Mouse (Mus musculus): ENCODE measurements around the gene Bst1. TPM values are rescaled to one million over a fixed set of nuclear protein-coding genes. Genes with fewer than 3 reads are reported as not detected.

The Bst1 gene
- polyA plus RNA-seq, 1 experiment from 2014 or later: not detected

- WGBS: 98% methylated on average over 11 of the region's 11 CpGs
- no peak overlapping the region for H3K4me2 ChIP-seq (replicated peaks)
- no peak overlapping the region for H3K9ac ChIP-seq (replicated peaks)
These were observed 2.1 kb downstream of the Bst1 start for GRCm38 (mm10) chr5:43820785-43821184.

GRCm38 (mm10) chr5:43821538-43821937 is 2.9 kb downstream of the Bst1 start, which contains the start of gene Fbxl5:
Gene Fbxl5, minus strand, starts transcription at chr5:43821638.
- no peaks in the 10 kb centered on the region for H3K36me3 ChIP-seq
- H3K9me3 ChIP-seq: no peaks in the 10 kb centered on the region
- H3K27ac ChIP-seq: no peak within 1 kb of the TSS
- no peak within 1 kb of the TSS for H3K4me2 ChIP-seq (replicated peaks)
- no peak for ATAC-seq
- H3K4me1 ChIP-seq (replicated peaks): no peaks in the 10 kb centered on the region
- no peaks in the 10 kb centered on the region for H3K27me3 ChIP-seq
- H3K9ac ChIP-seq (replicated peaks): no peak within 1 kb of the TSS
- no peak within 1 kb of the TSS for H3K4me3 ChIP-seq (replicated peaks)
- 84% methylated on average over 19 of the region's 19 CpGs for WGBS

More at GRCm38 (mm10) chr5:43820785-43821184, 2.1 kb downstream of the Bst1 start:
- Histone ChIP-seq H3K4me1 (replicated peaks) (no peaks in the 10 kb centered on the region), H3K9me3 (no peaks in the 10 kb centered on the region), H3K4me3 (replicated peaks) (no peak overlapping the region), H3K27me3 (no peaks in the 10 kb centered on the region), H3K36me3 (no peaks in the 10 kb centered on the region), H3K27ac (no peak overlapping the region)
- ATAC-seq: no peak

DNA sequence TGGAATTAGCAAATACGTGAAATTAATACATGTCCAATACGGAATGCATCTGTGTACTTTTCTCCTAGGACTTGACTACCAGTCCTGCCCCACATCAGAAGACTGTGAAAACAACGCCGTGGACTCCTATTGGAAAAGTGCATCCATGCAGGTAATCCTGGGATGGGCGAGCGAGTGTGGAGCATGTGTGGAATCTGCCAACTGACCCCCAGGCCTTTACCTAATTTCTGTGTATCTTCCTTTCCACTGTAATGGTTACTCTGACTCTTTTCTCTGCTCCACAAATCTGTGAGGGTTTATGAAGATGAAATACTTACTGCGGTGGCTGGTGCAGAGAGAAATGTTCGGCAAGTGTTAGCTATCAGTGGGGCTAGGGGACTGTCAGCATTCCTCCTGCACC is 3.5 kb downstream of the Bst1 start:
- no peak overlapping the region for H3K4me2 ChIP-seq (replicated peaks)
- 65% methylated on average over 8 of the region's 8 CpGs for WGBS
- H3K9ac ChIP-seq (replicated peaks): no peak overlapping the region
- ATAC-seq: no peak
- H3K27ac ChIP-seq: no peak overlapping the region
- H3K9me3 ChIP-seq: no peaks in the 10 kb centered on the region
- no peaks in the 10 kb centered on the region for H3K27me3 ChIP-seq
- H3K36me3 ChIP-seq: no peaks in the 10 kb centered on the region
- no peaks in the 10 kb centered on the region for H3K4me1 ChIP-seq (replicated peaks)
- H3K4me3 ChIP-seq (replicated peaks): no peak overlapping the region

- Histone ChIP-seq H3K36me3 (no peaks in the 10 kb centered on the region), H3K9me3 (no peaks in the 10 kb centered on the region), H3K4me2 (replicated peaks) (no peak overlapping the region), H3K4me3 (replicated peaks) (no peak overlapping the region), H3K27ac (no peak overlapping the region), H3K9ac (replicated peaks) (no peak overlapping the region), H3K4me1 (replicated peaks) (no peaks in the 10 kb centered on the region), H3K27me3 (no peaks in the 10 kb centered on the region)
- 88% methylated on average over 3 of the region's 3 CpGs for WGBS
- ATAC-seq: no peak
These were observed 4.1 kb downstream of the Bst1 start for GRCm38 (mm10) chr5:43822824-43823223.

GRCm38 (mm10) chr5:43824580-43824979 is 5.9 kb downstream of the Bst1 start:
- WGBS: 88% methylated on average over 3 of the region's 3 CpGs
- no peaks in the 10 kb centered on the region for H3K4me1 ChIP-seq (replicated peaks)
- H3K27me3 ChIP-seq: no peaks in the 10 kb centered on the region
- H3K36me3 ChIP-seq: no peaks in the 10 kb centered on the region
- H3K9me3 ChIP-seq: no peaks in the 10 kb centered on the region
- H3K27ac ChIP-seq: no peak overlapping the region
- H3K4me2 ChIP-seq (replicated peaks): no peak overlapping the region
- no peak overlapping the region for H3K9ac ChIP-seq (replicated peaks)
- no peak overlapping the region for H3K4me3 ChIP-seq (replicated peaks)
- ATAC-seq: no peak

DNA sequence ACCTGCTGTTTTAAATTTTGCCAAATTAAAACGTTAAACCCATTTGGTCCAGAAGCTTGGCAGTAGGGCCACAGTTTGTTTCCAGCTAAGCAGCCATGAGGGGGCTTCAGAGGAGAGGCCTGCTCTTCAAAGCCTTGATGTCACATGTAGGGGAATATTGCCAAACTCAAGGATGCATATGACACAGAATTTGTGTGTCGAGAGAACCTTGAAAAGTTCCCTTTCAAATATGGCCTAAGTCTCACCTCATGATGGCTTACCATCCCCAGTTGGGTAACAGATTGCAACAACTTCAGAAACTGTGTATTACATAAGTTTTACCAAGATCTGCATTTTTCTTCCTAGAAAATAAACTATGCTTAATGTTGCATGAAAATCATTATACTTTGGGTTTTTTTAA is 8.2 kb downstream of the Bst1 start:
- no peak for ATAC-seq
- 91% methylated on average over 2 of the region's 2 CpGs for WGBS
- no peaks in the 10 kb centered on the region for H3K9me3 ChIP-seq
- H3K4me2 ChIP-seq (replicated peaks): no peak overlapping the region
- no peaks in the 10 kb centered on the region for H3K27me3 ChIP-seq
- H3K9ac ChIP-seq (replicated peaks): no peak overlapping the region
- H3K4me1 ChIP-seq (replicated peaks): no peaks in the 10 kb centered on the region
- no peaks in the 10 kb centered on the region for H3K36me3 ChIP-seq
- no peak overlapping the region for H3K4me3 ChIP-seq (replicated peaks)
- no peak overlapping the region for H3K27ac ChIP-seq

- no peaks in the 10 kb centered on the region for H3K36me3 ChIP-seq
- ATAC-seq: no peak
- H3K4me1 ChIP-seq (replicated peaks): no peaks in the 10 kb centered on the region
- no peak overlapping the region for H3K9ac ChIP-seq (replicated peaks)
- WGBS: 82% methylated on average over 9 of the region's 9 CpGs
- no peak overlapping the region for H3K4me3 ChIP-seq (replicated peaks)
- no peak overlapping the region for H3K27ac ChIP-seq
- no peaks in the 10 kb centered on the region for H3K9me3 ChIP-seq
- H3K27me3 ChIP-seq: no peaks in the 10 kb centered on the region
- H3K4me2 ChIP-seq (replicated peaks): no peak overlapping the region
These were observed 8.7 kb downstream of the Bst1 start for GRCm38 (mm10) chr5:43827366-43827765.

DNA sequence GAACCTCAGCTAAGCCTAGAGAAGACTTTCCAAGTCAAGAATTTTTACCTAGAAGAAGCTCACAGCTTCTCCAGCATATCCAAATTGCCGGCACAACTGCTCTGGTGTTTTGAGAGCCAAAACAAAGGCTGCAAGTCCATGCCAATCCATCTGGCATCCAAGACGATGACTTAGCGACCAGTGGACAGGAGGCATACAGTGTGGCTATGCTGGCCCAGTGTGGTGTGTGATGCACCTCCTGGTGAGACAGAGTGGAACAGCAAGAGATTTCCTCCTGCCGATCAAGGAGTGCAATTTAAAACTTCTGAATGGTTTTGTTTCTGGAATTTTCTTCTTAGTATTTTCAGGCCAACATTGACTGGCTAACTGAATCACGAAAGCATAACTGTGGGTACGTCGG is 17.9 kb downstream of the Bst1 start:
- Histone ChIP-seq H3K27ac (no peak overlapping the region), H3K27me3 (no peaks in the 10 kb centered on the region), H3K4me2 (replicated peaks) (no peak overlapping the region), H3K4me3 (replicated peaks) (no peak overlapping the region), H3K9me3 (no peaks in the 10 kb centered on the region), H3K9ac (replicated peaks) (no peak overlapping the region), H3K4me1 (replicated peaks) (no peaks in the 10 kb centered on the region), H3K36me3 (no peaks in the 10 kb centered on the region)
- no peak for ATAC-seq
- WGBS: 93% methylated on average over 7 of the region's 7 CpGs

DNA sequence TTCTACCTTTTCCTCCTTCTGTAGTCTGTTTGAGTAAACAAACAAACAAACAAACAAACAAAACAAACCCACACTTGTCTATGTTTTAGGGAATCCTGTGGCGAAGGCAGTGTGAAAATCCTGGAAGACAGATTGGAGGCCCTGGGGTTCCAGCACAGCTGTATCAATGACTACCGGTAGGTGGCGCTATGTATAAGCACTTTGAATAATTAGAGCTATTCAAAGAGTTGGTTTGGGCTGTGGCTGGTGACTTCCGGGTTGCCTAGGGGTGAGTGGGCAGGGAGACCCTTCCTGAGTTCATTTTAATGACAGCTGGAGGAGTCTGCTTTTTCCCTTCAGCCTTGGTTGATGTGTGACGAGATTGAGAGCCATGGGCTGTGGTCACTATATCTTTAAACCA is 18.7 kb downstream of the Bst1 start:
- no peak for ATAC-seq
- 50% methylated on average over 5 of the region's 5 CpGs for WGBS
- H3K4me1 ChIP-seq (replicated peaks): no peaks in the 10 kb centered on the region

GRCm38 (mm10) chr5:43841144-43842010 is 22.7 kb downstream of the Bst1 start:
- Histone ChIP-seq H3K27me3 (no peaks in the 10 kb centered on the region), H3K4me3 (replicated peaks) (no peak overlapping the region), H3K4me2 (replicated peaks) (no peak overlapping the region), H3K4me1 (replicated peaks) (0 out of 2 replicates have a peak, but pooled peaks cover 8% of the 10 kb centered on the region), H3K9ac (replicated peaks) (no peak overlapping the region), H3K36me3 (no peaks in the 10 kb centered on the region), H3K27ac (no peak overlapping the region), H3K9me3 (0 out of 2 replicates have a peak, but pooled peaks cover 4% of the 10 kb centered on the region)
- peak; percentile 35; the same call in 1 of the 2 replicates for ATAC-seq
- 51% methylated on average over 11 of the region's 11 CpGs for WGBS

More for the DNA sequence above, 18.7 kb downstream of the Bst1 start:
- H3K4me3 ChIP-seq (replicated peaks): no peak overlapping the region
- H3K27ac ChIP-seq: no peak overlapping the region
- H3K9ac ChIP-seq (replicated peaks): no peak overlapping the region
- no peaks in the 10 kb centered on the region for H3K27me3 ChIP-seq
- no peak overlapping the region for H3K4me2 ChIP-seq (replicated peaks)
- H3K36me3 ChIP-seq: no peaks in the 10 kb centered on the region
- H3K9me3 ChIP-seq: no peaks in the 10 kb centered on the region

GRCm38 (mm10) chr5:43842011-43842285 is 23.3 kb downstream of the Bst1 start:
- Histone ChIP-seq H3K9me3 (0 out of 2 replicates have a peak, but pooled peaks cover 4% of the 10 kb centered on the region), H3K4me3 (replicated peaks) (no peak overlapping the region), H3K9ac (replicated peaks) (no peak overlapping the region), H3K27ac (no peak overlapping the region), H3K27me3 (no peaks in the 10 kb centered on the region), H3K4me2 (replicated peaks) (no peak overlapping the region), H3K4me1 (replicated peaks) (0 out of 2 replicates have a peak, but pooled peaks cover 8% of the 10 kb centered on the region), H3K36me3 (no peaks in the 10 kb centered on the region)
- WGBS: 84% methylated on average over 5 of the region's 5 CpGs
- no peak for ATAC-seq

DNA sequence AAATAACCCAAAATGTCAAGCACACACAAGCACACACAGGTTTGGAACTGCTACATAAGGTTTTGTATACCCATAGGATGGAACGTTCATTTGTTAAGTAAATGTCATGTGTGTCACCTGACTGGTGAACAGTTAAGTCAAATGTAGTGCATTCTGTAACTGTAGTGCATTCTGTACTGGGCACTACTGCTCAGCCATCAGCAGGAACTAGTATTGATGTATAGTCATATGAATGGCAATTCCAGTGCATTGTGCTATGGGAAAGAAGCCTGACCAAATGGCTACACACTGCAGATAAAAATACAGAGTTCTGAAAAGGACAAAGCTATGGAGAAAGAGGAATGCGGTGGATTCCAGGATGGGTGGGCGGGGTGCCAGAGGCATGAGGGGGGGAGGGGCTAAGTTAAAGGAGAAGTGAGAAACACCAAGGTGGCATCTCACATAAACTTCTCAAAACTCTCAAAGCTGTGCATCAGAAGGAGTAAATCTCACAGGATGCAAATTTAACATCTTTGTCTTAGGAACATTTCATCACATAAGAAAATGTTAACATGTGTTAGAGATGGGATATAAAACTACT is 24.0 kb downstream of the Bst1 start:
- 0 out of 2 replicates have a peak, but pooled peaks cover 4% of the 10 kb centered on the region for H3K9me3 ChIP-seq
- no peak for ATAC-seq
- no peak overlapping the region for H3K4me2 ChIP-seq (replicated peaks)
- H3K27me3 ChIP-seq: no peaks in the 10 kb centered on the region
- WGBS: 79% methylated on average over 3 of the region's 3 CpGs
- no peak overlapping the region for H3K27ac ChIP-seq
- H3K36me3 ChIP-seq: no peaks in the 10 kb centered on the region
- no peak overlapping the region for H3K9ac ChIP-seq (replicated peaks)
- H3K4me1 ChIP-seq (replicated peaks): 0 out of 2 replicates have a peak, but pooled peaks cover 8% of the 10 kb centered on the region
- no peak overlapping the region for H3K4me3 ChIP-seq (replicated peaks)

Data from midbrain, embryonic 13.5 days (tissue).